Mouse (Mus musculus): ENCODE results near the gene 1700012B09Rik.

1700012B09Rik gene

GRCm38 (mm10) chr9:14730941-14731541, 39.8 kb downstream of the 1700012B09Rik start:
- in situ Hi-C loops (cut with MseI, MboI) = no loop called here

- in situ Hi-C loops (cut with MseI, MboI) = no loop called here
These were observed 42.5 kb downstream of the 1700012B09Rik start for GRCm38 (mm10) chr9:14728365-14728764.

- in situ Hi-C loops (cut with MseI, MboI) = no loop called here
These were observed 44.2 kb downstream of the 1700012B09Rik start for GRCm38 (mm10) chr9:14726629-14727028.

- in situ Hi-C loops (cut with MseI, MboI) = no loop called here
These were observed 44.8 kb downstream of the 1700012B09Rik start for GRCm38 (mm10) chr9:14726005-14726404.

GRCm38 (mm10) chr9:14724755-14725420, 45.9 kb downstream of the 1700012B09Rik start:
- in situ Hi-C loops (cut with MseI, MboI) = no loop called here

GRCm38 (mm10) chr9:14721610-14722009, 49.2 kb downstream of the 1700012B09Rik start:
- in situ Hi-C loops (cut with MseI, MboI) = no loop called here

GRCm38 (mm10) chr9:14720384-14720783, 50.4 kb downstream of the 1700012B09Rik start:
- in situ Hi-C loops (cut with MseI, MboI) = no loop called here

- in situ Hi-C loops (cut with MseI, MboI) = no loop called here
These were observed 52.5 kb downstream of the 1700012B09Rik start for GRCm38 (mm10) chr9:14718332-14718691.

GRCm38 (mm10) chr9:14717689-14718331, 53.0 kb downstream of the 1700012B09Rik start:
- in situ Hi-C loops (cut with MseI, MboI) = no loop called here

GRCm38 (mm10) chr9:14715258-14715657, 55.6 kb downstream of the 1700012B09Rik start:
- in situ Hi-C loops (cut with MseI, MboI) = no loop called here

- in situ Hi-C loops (cut with MseI, MboI) = no loop called here
These were observed 59.9 kb downstream of the 1700012B09Rik start for GRCm38 (mm10) chr9:14710910-14711309.
